Mouse (Mus musculus) lung, embryonic 14.5 days (tissue): ENCODE data around the gene 1500009C09Rik. TPM values are rescaled to one million over a fixed set of nuclear protein-coding genes. Genes with fewer than 3 reads are reported as not detected.

ENCODE experiments used
- ATAC-seq: fragments of 200-750 bp; cut with Nextera tagmentation; 2 replicates; pipeline ENCODE4 v1.8.0; 2017; ENCODE audit warnings: mild to moderate bottlenecking, moderate TSS enrichment, moderate library complexity; ENCODE audit not compliant: insufficient read depth
- DNase-seq: peaks from one replicate; pipeline ENCODE4 v3.0.0-alpha.2; 2015
- H3K27ac ChIP-seq: fragments of 300-500 bp; sonication (generic); 2 replicates; pipeline ENCODE4 v1.5.1; 2014; ENCODE audit warnings: low read depth, mild to moderate bottlenecking, moderate library complexity
- H3K27me3 ChIP-seq: fragments of 300-500 bp; sonication (generic); 2 replicates; pipeline ENCODE4 v1.6.1; 2014; ENCODE audit warnings: low read length, control low read depth; ENCODE audit not compliant: insufficient read depth
- H3K36me3 ChIP-seq: fragments of 300-500 bp; sonication (generic); 2 replicates; pipeline ENCODE4 v1.6.1; 2014; ENCODE audit warnings: control low read depth; ENCODE audit not compliant: insufficient read depth
- H3K4me1 ChIP-seq: fragments of 300-500 bp; sonication (generic); 2 replicates; pipeline ENCODE4 v1.6.1; 2014; ENCODE audit warnings: antibody characterized with exemption, control low read depth; ENCODE audit not compliant: insufficient read depth
- H3K4me2 ChIP-seq: fragments of 300-500 bp; sonication (generic); 2 replicates; pipeline ENCODE4 v1.6.1; 2014; ENCODE audit warnings: mild to moderate bottlenecking
- H3K4me3 ChIP-seq: fragments of 300-500 bp; sonication (generic); 2 replicates; pipeline ENCODE4 v1.5.1; 2014; ENCODE audit warnings: low read depth, low read length
- H3K9ac ChIP-seq: fragments of 300-500 bp; sonication (generic); 2 replicates; pipeline ENCODE4 v1.6.1; 2014
- H3K9me3 ChIP-seq: fragments of 300-500 bp; sonication (generic); 2 replicates; pipeline ENCODE4 v1.6.1; 2016; ENCODE audit warnings: low read depth, low read length, control low read depth
- CTCF ChIP-seq: IDR thresholded peaks from 2 replicates; pipeline ENCODE4 v1.5.1; 2016; ENCODE audit warnings: antibody characterized with exemption, low read depth
- WGBS: fragments of 180-500 bp; shearing (Covaris S2); extraction: QIAGEN DNeasy Blood & Tissue Kit; methylation state at CpG from one replicate; pipeline ENCODE4 v1.1.7; 2014; 5-methylcytosine and 5-hydroxymethylcytosine counted together
- polyA plus RNA-seq: library from polyadenylated mRNA; unstranded; fragments of >200 nt; fragmentation: Nextera tagmentation; extraction: Ambion mirVana; gene quantifications from 2 replicates; pipeline ENCODE4 v1.2.1, GENCODE M21; 2014

Gene 1500009C09Rik
- polyA plus RNA-seq, 1 experiment from 2014 or later: not detected

DNA sequence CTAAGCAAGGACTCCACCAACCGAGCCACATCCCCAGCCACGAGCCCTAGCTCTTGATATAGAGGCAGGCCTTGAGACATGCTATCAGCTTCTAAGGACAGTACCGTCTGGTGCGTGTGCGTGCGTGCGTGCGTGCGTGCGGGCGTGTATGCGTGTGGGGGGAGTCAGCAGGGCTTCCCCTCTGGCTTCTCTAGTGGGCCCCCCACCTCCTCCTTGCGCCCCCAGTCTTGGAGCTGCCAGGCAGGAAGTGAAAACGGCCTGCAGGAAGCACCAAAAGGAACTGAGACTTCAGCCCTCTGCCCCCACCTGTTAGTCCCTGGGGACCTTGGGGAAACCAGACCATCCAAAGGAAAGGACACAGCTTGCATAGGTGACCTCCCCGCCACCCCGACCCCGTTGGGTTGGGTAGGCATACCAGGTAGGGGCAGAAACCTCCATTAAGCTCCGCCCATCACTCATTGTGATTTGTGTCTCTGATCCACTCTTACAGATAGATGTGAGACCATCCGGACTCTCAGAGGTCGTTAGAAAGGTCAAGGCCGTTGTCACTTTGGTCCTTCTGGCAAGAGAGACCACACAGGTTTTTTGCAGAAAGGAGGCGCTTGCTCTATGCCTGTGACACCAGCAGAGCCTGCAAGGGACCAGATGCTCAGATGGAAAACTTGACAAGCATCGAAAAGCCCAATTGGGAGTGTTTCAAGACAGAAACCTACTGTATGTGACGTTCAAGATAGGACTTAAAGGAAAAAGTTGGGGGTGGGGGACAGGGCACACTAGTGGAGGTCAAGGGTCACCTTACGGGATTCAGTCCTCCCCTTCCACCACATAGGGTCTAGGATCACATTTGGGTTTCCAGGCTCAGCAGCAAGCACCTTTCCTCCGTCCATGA, 33.2 kb upstream of the 1500009C09Rik start:
- TF ChIP-seq CTCF: no peak
- Histone ChIP-seq H3K9me3 (no peaks in the 10 kb centered on the region), H3K9ac (no peak overlapping the region), H3K36me3 (no peaks in the 10 kb centered on the region), H3K4me3 (no peak overlapping the region), H3K27me3 (peaks cover 50% of the 10 kb centered on the region), H3K4me2 (no peak overlapping the region), H3K4me1 (no peaks in the 10 kb centered on the region), H3K27ac (no peak overlapping the region)
- ATAC-seq (no peak), DNase-seq (no peak)
- 74% methylated on average over 26 of the region's 26 CpGs for WGBS

DNA sequence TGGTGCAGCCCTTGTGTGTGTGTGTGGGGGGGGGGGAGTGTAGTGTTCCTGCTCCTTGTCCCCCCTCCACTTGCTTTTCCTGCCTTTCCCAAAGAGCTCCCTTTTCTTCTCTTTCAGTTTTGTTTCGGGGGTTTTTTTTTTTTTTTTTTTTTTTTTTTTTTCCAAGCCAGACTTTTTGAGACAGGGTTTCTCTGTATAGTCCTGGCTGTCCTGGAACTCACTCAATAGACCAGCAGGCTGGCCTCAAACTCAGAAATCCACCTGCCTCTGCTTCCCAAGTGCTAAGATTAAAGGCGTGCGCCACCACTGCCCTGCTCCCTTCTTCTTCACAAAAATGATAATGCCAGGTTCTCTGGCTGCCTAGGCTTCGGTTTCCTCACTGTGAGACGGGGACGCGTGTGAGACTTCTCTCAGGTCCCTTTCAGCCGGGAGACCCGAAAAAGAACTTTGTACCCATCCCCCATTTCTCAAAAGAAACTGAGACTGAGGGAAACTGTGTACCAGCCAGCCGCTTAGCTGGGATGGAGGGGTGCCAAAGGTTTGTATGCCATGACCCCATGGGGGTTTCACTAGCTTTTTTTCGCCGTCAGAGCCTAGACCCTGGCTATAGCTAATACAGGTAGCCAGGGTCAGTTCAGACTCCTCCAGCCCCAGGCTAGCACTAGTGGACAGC, 32.1 kb upstream of the 1500009C09Rik start:
- H3K9ac ChIP-seq: no peak overlapping the region
- ATAC-seq (no peak), DNase-seq (no peak)
- no peak for TF ChIP-seq CTCF
- H3K27me3 ChIP-seq: peaks cover 50% of the 10 kb centered on the region
- peaks cover 4% of the 10 kb centered on the region; the same call in 1 of the 2 replicates for H3K4me1 ChIP-seq
- no peak overlapping the region for H3K4me2 ChIP-seq
- WGBS: 63% methylated on average over 12 of the region's 12 CpGs
- no peak overlapping the region for H3K27ac ChIP-seq
- no peak overlapping the region for H3K4me3 ChIP-seq
- no peaks in the 10 kb centered on the region for H3K36me3 ChIP-seq
- H3K9me3 ChIP-seq: no peaks in the 10 kb centered on the region

DNA sequence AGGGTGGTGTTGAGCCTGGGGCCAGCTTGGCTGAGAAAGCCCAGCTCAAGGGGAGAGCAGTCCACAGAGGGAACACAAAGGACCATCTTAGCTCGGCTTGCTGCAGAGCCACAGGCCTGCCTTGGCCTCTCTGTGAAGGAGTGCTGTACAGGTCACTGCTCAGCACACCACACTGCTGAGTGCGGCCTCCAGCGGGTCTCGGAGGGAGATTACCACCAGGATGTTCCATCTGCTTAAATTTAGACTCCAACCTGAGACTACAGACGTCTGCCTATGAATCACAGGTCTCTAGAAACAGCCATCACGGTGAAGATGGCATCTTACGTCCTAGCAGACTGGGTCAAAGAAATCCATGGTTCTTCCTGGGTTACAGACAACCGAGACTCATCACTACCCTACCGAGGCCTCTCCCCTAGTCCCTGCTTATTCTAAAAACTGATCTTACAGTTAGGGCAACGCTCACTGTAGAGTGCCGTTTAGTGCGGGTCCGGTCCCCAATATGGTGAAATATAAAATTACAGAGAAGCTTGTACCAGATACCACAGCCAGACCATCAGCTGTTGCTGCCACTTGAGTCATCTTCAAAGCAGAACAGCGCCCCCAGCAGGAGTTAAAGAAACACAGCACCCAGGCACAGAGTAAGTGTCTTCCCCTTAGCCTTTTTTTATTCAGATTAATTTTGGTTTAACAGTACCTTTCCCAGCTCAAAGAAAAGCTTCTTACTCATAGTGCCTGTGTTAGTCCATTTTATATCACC, 30.9 kb upstream of the 1500009C09Rik start:
- DNase-seq (no peak), ATAC-seq (no peak)
- Histone ChIP-seq H3K4me3 (no peak overlapping the region), H3K9me3 (no peaks in the 10 kb centered on the region), H3K9ac (no peak overlapping the region), H3K36me3 (no peaks in the 10 kb centered on the region), H3K4me1 (peaks cover 4% of the 10 kb centered on the region; the same call in 1 of the 2 replicates), H3K4me2 (no peak overlapping the region), H3K27ac (no peak overlapping the region), H3K27me3 (peaks cover 42% of the 10 kb centered on the region)
- TF ChIP-seq CTCF: no peak
- WGBS: 68% methylated on average over 14 of the region's 14 CpGs

DNA sequence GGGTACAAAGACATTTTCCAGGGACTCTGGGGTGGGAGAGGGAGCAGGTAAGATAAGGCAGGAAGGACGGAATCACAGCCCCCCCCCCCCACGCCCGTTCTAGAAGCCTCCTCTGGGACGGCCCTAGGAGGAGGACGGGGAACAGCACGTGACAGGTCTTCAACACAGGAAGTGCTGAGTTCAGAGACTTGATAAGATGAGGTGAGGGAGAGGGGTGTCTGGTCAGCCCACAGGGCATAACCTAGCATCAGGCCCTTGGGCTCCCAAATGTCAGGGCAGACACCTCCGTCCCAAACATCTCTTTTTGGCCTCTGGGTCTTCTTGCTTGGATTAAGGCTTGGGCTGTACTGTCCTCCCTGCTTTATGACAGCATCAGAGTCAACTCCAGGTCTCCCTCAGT, 28.9 kb upstream of the 1500009C09Rik start:
- Histone ChIP-seq H3K4me3 (no peak overlapping the region), H3K36me3 (no peaks in the 10 kb centered on the region), H3K27ac (no peak overlapping the region), H3K4me1 (peaks cover 4% of the 10 kb centered on the region; the same call in 1 of the 2 replicates), H3K4me2 (no peak overlapping the region), H3K27me3 (peaks cover 31% of the 10 kb centered on the region), H3K9ac (no peak overlapping the region), H3K9me3 (no peaks in the 10 kb centered on the region)
- ATAC-seq (no peak), DNase-seq (no peak)
- TF ChIP-seq CTCF: no peak
- WGBS: 18% methylated on average over 7 of the region's 7 CpGs

DNA sequence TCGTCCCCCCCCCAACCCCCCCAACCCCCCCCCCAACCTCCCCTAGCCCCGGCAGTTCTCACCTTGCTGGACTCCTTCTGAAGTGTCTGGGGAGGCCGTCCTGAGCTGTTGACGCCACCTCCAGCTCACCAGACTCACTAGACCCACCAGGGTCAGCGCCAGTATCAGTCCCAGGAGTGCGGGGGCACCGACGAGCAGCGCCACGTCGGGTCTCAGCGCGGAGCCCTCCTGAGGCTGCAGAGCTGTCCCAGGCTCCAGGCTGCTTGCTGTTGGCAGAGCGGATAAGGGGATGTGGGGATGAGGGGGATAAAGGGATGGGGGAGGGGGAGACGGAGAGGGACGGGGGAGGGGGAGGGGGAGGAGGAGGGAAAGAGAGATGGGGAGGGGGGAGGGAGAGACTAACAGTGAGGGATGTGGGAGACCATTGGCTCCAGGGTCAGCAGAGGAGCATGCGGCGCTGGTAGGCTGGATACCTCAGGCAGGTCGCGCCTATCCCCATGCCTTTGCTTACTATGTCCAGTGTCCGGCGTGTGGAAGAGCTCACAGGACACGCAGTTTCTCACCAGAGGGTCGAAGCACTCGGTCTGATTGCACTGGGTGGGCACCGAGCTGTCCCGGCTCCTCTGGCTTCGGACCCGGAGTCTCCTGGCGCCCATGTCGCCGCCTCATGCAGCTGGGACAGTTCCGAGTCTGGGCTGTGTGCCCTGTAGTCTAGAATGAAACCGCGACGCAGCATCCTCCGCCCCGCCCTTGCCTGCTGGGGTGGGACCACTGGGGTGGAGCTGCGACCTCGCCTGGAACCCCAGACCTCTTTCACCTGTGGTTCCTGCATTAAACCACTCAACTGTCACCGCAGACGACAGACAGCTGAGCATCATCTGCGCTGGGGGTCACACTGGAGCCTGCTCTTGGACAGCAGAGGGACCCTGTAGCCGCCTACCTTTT, 28.3 kb upstream of the 1500009C09Rik start, which contains the start of gene Tnfrsf13c:
Gene Tnfrsf13c (minus strand): TSS at position 713 of the 945 bp plus-strand sequence.
- H3K27me3 ChIP-seq: peaks cover 31% of the 10 kb centered on the region
- ATAC-seq (peak; percentile 59; the same call in 1 of the 2 replicates), DNase-seq (peak; percentile 64)
- H3K4me2 ChIP-seq: peak within 1 kb of the TSS; percentile 65
- no peaks in the 10 kb centered on the region for H3K36me3 ChIP-seq
- H3K27ac ChIP-seq: no peak within 1 kb of the TSS
- WGBS: 2% methylated on average over 43 of the region's 44 CpGs
- peak within 1 kb of the TSS; percentile 30 for H3K4me3 ChIP-seq
- no peak for TF ChIP-seq CTCF
- H3K4me1 ChIP-seq: peaks cover 4% of the 10 kb centered on the region; the same call in 1 of the 2 replicates
- H3K9me3 ChIP-seq: no peaks in the 10 kb centered on the region
- no peak within 1 kb of the TSS for H3K9ac ChIP-seq
